Mouse (Mus musculus) gastrocnemius, postnatal 10 days (tissue): ENCODE measurements around the gene Slc41a3. TPM values are rescaled to one million over a fixed set of nuclear protein-coding genes. Genes with fewer than 3 reads are reported as not detected.

Experiments
- DNase-seq: peaks from one replicate; pipeline ENCODE4 v3.0.0; 2021; ENCODE audit warnings: mixed read lengths
- microRNA-seq, 2 experiments: library from miRNA; unstranded; fragments of <30 nt; microRNA quantifications; one replicate each; pipeline ENCODE4 v1.2.0; 2021
- total RNA-seq, 2 experiments: library from RNA; stranded (reverse); gene quantifications; 2 replicates each; pipeline ENCODE4 v1.2.3; 2021

The Slc41a3 gene
- total RNA-seq, 2 experiments from 2014 or later: 52.9 to 60.3 TPM

- no peak for DNase-seq
These were observed 79.5 kb downstream of the Slc41a3 start for GRCm38 (mm10) chr6:90683831-90684532.

- DNase-seq: no peak
These were observed 82.3 kb downstream of the Slc41a3 start for GRCm38 (mm10) chr6:90686812-90687211.

GRCm38 (mm10) chr6:90688003-90688402 lies 83.5 kb downstream of the Slc41a3 start:
- DNase-seq: no peak

- DNase-seq: no peak
These were observed 84.2 kb downstream of the Slc41a3 start for GRCm38 (mm10) chr6:90688742-90689141.

GRCm38 (mm10) chr6:90689500-90689899 lies 85.0 kb downstream of the Slc41a3 start:
- DNase-seq: no peak

GRCm38 (mm10) chr6:90691935-90692334 lies 87.4 kb downstream of the Slc41a3 start:
- no peak for DNase-seq

GRCm38 (mm10) chr6:90692404-90692803 lies 87.9 kb downstream of the Slc41a3 start:
- DNase-seq: no peak

- no peak for DNase-seq
These were observed 91.2 kb downstream of the Slc41a3 start for GRCm38 (mm10) chr6:90695754-90696153.

Small RNA genes within 50 kb of the gene (microRNA-seq; reads per million reads assigned to microRNA genes)
- gene Gm24816: 0 reads per million in 2 experiments

Other genes starting within 250 kb of the Slc41a3 start
- 10 to 100 TPM; 14.3 to 16.9 TPM for gene Zxdc, start 235.2 kb upstream of the Slc41a3 start, total RNA-seq
- under 1 TPM; 0.34 to 0.47 TPM for gene Cfap100, start 175.9 kb upstream of the Slc41a3 start, total RNA-seq
- 10 to 100 TPM in 1 of 2 experiments, 1 to 10 TPM in 1; 8.6 to 17.2 TPM for gene Klf15, start 142.1 kb upstream of the Slc41a3 start, total RNA-seq
- 1 to 10 TPM; 3.3 to 3.7 TPM for gene Aldh1l1, start 118.3 kb upstream of the Slc41a3 start, total RNA-seq